Mouse (Mus musculus) spleen, postnatal 36 days (tissue): ENCODE results near the gene Clcnkb.

Experiments used
- DNase-seq, 2 experiments: peaks; one replicate each; pipeline ENCODE4 v3.0.0; 2022; ENCODE audit warnings: low spot score in 2 of 2, mixed read lengths in 1 of 2

The Clcnkb gene

GRCm38 (mm10) chr4:141435974-141436373 lies 20.2 kb upstream of the Clcnkb start, which contains the start of gene Srarp:
Srarp (minus strand) TSS chr4:141436105.
- no peak for DNase-seq

GRCm38 (mm10) chr4:141433191-141433590 lies 17.4 kb upstream of the Clcnkb start:
- no peak for DNase-seq

GRCm38 (mm10) chr4:141432666-141433065 lies 16.9 kb upstream of the Clcnkb start:
- DNase-seq = no peak

- peak; percentile 57 to 64 for DNase-seq
Measured at GRCm38 (mm10) chr4:141430997-141431396, 15.2 kb upstream of the Clcnkb start.

- DNase-seq = no peak
Measured at GRCm38 (mm10) chr4:141429847-141430246, 14.0 kb upstream of the Clcnkb start.

GRCm38 (mm10) chr4:141429381-141429780 lies 13.6 kb upstream of the Clcnkb start:
- DNase-seq = no peak

GRCm38 (mm10) chr4:141427921-141428320 lies 12.1 kb upstream of the Clcnkb start:
- no peak for DNase-seq

- DNase-seq = no peak
Measured at GRCm38 (mm10) chr4:141426796-141427745, 11.3 kb upstream of the Clcnkb start.

- DNase-seq = peak; percentile 33 to 46
Measured at GRCm38 (mm10) chr4:141425484-141426479, 10.0 kb upstream of the Clcnkb start.

- DNase-seq = no peak
Measured at GRCm38 (mm10) chr4:141423691-141424431, 8.0 kb upstream of the Clcnkb start.

- no peak for DNase-seq
Measured at GRCm38 (mm10) chr4:141423288-141423687, 7.5 kb upstream of the Clcnkb start.

- DNase-seq = no peak
Measured at GRCm38 (mm10) chr4:141422841-141423240, 7.0 kb upstream of the Clcnkb start.

- DNase-seq = no peak
Measured at GRCm38 (mm10) chr4:141421423-141421822, 5.6 kb upstream of the Clcnkb start.

- DNase-seq = no peak
Measured at GRCm38 (mm10) chr4:141420886-141421285, 5.1 kb upstream of the Clcnkb start.

GRCm38 (mm10) chr4:141420192-141420829 lies 4.5 kb upstream of the Clcnkb start, which contains the start of gene Hspb7:
Hspb7 (plus strand) TSS chr4:141420779.
- no peak for DNase-seq

GRCm38 (mm10) chr4:141419398-141420191 lies 3.8 kb upstream of the Clcnkb start:
- peak; percentile 72 to 78 for DNase-seq

GRCm38 (mm10) chr4:141411430-141411992 lies 4.3 kb downstream of the Clcnkb start:
- no peak for DNase-seq

- no peak for DNase-seq
Measured at GRCm38 (mm10) chr4:141408577-141408976, 7.2 kb downstream of the Clcnkb start.

- DNase-seq = no peak
Measured at GRCm38 (mm10) chr4:141406516-141407299, 9.1 kb downstream of the Clcnkb start.
